Mouse (Mus musculus) embryonic stem cell, embryonic (primary cell): ENCODE results near the gene Ptprt.
"Not testable (repeated sequence)": the region's sequence is repeated elsewhere in the genome, so short reads cannot be mapped to it uniquely, and the experiment has no call there.

Source experiments
- CTCF ChIA-PET, 4 experiments: fragments of 300-600 bp in 2 of 4; fragments of 350-600 bp in 2 of 4; sonication (Branson Sonifier 250); formaldehyde crosslinking; loops; one replicate each; lab custom pipeline; 2022; ENCODE audit warnings: inconsistent platforms in 2 of 4; lab: Charles Lee
- POLR2A ChIA-PET, 4 experiments: fragments of 300-600 bp in 2 of 4; fragments of 350-600 bp in 2 of 4; sonication (Branson Sonifier 250); formaldehyde crosslinking; loops; one replicate each; lab custom pipeline; 2022; ENCODE audit warnings: antibody characterized with exemption in 4 of 4, inconsistent platforms in 1 of 4; lab: Charles Lee

The Ptprt gene

GRCm38 (mm10) chr2:162322411-162322810 is 338.5 kb downstream of the Ptprt start:
- POLR2A ChIA-PET, result no interaction called here
- CTCF ChIA-PET, result no interaction called here

- CTCF ChIA-PET, result no interaction called here
- POLR2A ChIA-PET, result no interaction called here
Measured at GRCm38 (mm10) chr2:162307996-162308395, 353.0 kb downstream of the Ptprt start.

GRCm38 (mm10) chr2:162294070-162294469 is 366.9 kb downstream of the Ptprt start:
- ChIA-PET POLR2A (interaction anchor here in 1 of 4 experiments (1.0 kb wide), 1 partner anchor 8 kb away, joined by 3 read pairs; no protein-coding TSS in a partner anchor), CTCF (no interaction called here)

- ChIA-PET CTCF (interaction anchor here in 1 of 4 experiments (0.6 kb wide), 1 partner anchor 53 kb away, joined by 4 read pairs; no protein-coding TSS in a partner anchor), POLR2A (interaction anchor here in 1 of 4 experiments (1.1 kb wide), 1 partner anchor 38 kb away, joined by 3 read pairs; no protein-coding TSS in a partner anchor)
Measured at GRCm38 (mm10) chr2:162282606-162283005, 378.3 kb downstream of the Ptprt start.

GRCm38 (mm10) chr2:162282121-162282520 is 378.8 kb downstream of the Ptprt start:
- ChIA-PET CTCF (interaction anchor here in 1 of 4 experiments (0.6 kb wide), 1 partner anchor 53 kb away, joined by 4 read pairs; no protein-coding TSS in a partner anchor), POLR2A (no interaction called here)

GRCm38 (mm10) chr2:162273826-162274225 is 387.1 kb downstream of the Ptprt start:
- POLR2A ChIA-PET, result no interaction called here

GRCm38 (mm10) chr2:162251272-162251671 is 409.7 kb downstream of the Ptprt start:
- CTCF ChIA-PET, result no interaction called here
- POLR2A ChIA-PET, result interaction anchor here in 1 of 4 experiments (1.1 kb wide), 1 partner anchor 10 kb away, joined by 3 read pairs; no protein-coding TSS in a partner anchor

More at GRCm38 (mm10) chr2:162273826-162274225, 387.1 kb downstream of the Ptprt start:
- CTCF ChIA-PET, result no interaction called here

- ChIA-PET CTCF (no interaction called here), POLR2A (no interaction called here)
Measured at GRCm38 (mm10) chr2:162248296-162248695, 412.7 kb downstream of the Ptprt start.

GRCm38 (mm10) chr2:162222476-162222875 is 438.5 kb downstream of the Ptprt start:
- POLR2A ChIA-PET, result no interaction called here
- CTCF ChIA-PET, result no interaction called here

- POLR2A ChIA-PET, result no interaction called here
- CTCF ChIA-PET, result no interaction called here
Measured at GRCm38 (mm10) chr2:162220586-162220985, 440.4 kb downstream of the Ptprt start.

- ChIA-PET POLR2A (interaction anchor here in 1 of 4 experiments (0.6 kb wide), 1 partner anchor 133 kb away, joined by 4 read pairs; no protein-coding TSS in a partner anchor), CTCF (interaction anchor here in 1 of 4 experiments (0.7 kb wide), 1 partner anchor 15 kb away, joined by 3 read pairs; no protein-coding TSS in a partner anchor)
Measured at GRCm38 (mm10) chr2:162219507-162219906, 441.4 kb downstream of the Ptprt start.

- ChIA-PET POLR2A (no interaction called here), CTCF (no interaction called here)
Measured at GRCm38 (mm10) chr2:162217896-162218295, 443.1 kb downstream of the Ptprt start.

- CTCF ChIA-PET, result no interaction called here
- POLR2A ChIA-PET, result no interaction called here
Measured at GRCm38 (mm10) chr2:162212397-162212796, 448.6 kb downstream of the Ptprt start.

- ChIA-PET CTCF (no interaction called here), POLR2A (interaction anchor here in 1 of 4 experiments (0.6 kb wide), 1 partner anchor 578 kb away, joined by 4 read pairs; no protein-coding TSS in a partner anchor)
Measured at GRCm38 (mm10) chr2:162210564-162210963, 450.4 kb downstream of the Ptprt start.

- POLR2A ChIA-PET, result no interaction called here
- CTCF ChIA-PET, result no interaction called here
Measured at GRCm38 (mm10) chr2:162197316-162197715, 463.6 kb downstream of the Ptprt start.

- POLR2A ChIA-PET, result no interaction called here
Measured at GRCm38 (mm10) chr2:162182621-162183475, 478.1 kb downstream of the Ptprt start.

GRCm38 (mm10) chr2:162181826-162182225 is 479.1 kb downstream of the Ptprt start:
- ChIA-PET CTCF (interaction anchor here in 1 of 4 experiments (0.7 kb wide), 1 partner anchor 62 kb away, joined by 4 read pairs; no protein-coding TSS in a partner anchor), POLR2A (no interaction called here)

More at GRCm38 (mm10) chr2:162182621-162183475, 478.1 kb downstream of the Ptprt start:
- CTCF ChIA-PET, result interaction anchor here in 1 of 4 experiments (0.7 kb wide), 1 partner anchor 64 kb away, joined by 4 read pairs; no protein-coding TSS in a partner anchor

GRCm38 (mm10) chr2:162172529-162172928 is 488.4 kb downstream of the Ptprt start:
- CTCF ChIA-PET, result no interaction called here
- POLR2A ChIA-PET, result no interaction called here

- CTCF ChIA-PET, result no interaction called here
- POLR2A ChIA-PET, result no interaction called here
Measured at GRCm38 (mm10) chr2:162141845-162142411, 519.0 kb downstream of the Ptprt start.

- POLR2A ChIA-PET, CTCF ChIA-PET: not testable (repeated sequence)
Measured at GRCm38 (mm10) chr2:162136176-162136575, 524.8 kb downstream of the Ptprt start.
